Mouse (Mus musculus) C2C12 (cell line): ENCODE measurements around the gene Nr1d1. TPM values are rescaled to one million over a fixed set of nuclear protein-coding genes. Genes with fewer than 3 reads are reported as not detected.

Experiments used
- H3K27me3 ChIP-seq: one replicate; pipeline ENCODE4 v1.6.1; 2011; ENCODE audit not compliant: control insufficient read depth, insufficient read depth, insufficient read length
- H3K36me3 ChIP-seq: one replicate; pipeline ENCODE4 v1.6.1; 2011; ENCODE audit not compliant: control insufficient read depth, insufficient read depth
- H3K4me3 ChIP-seq: one replicate; pipeline ENCODE4 v1.5.1; 2011; ENCODE audit warnings: mild to moderate bottlenecking, control low read depth; ENCODE audit not compliant: poor library complexity, insufficient read depth, severe bottlenecking
- H3K79me2 ChIP-seq: one replicate; pipeline ENCODE4 v1.6.1; 2011; ENCODE audit not compliant: control insufficient read depth, insufficient read depth
- H3K79me3 ChIP-seq: one replicate; pipeline ENCODE4 v1.6.1; 2011; ENCODE audit warnings: low read depth, control low read depth
- H3ac ChIP-seq: one replicate; pipeline ENCODE3; 2011; ENCODE audit warnings: low read depth; ENCODE audit not compliant: control insufficient read depth, insufficient read length
- CEBPB ChIP-seq: IDR thresholded peaks from one replicate; pipeline ENCODE4 v1.6.1; 2011; ENCODE audit warnings: low read depth, mild to moderate bottlenecking, control low read depth, moderate library complexity
- CTCF ChIP-seq: IDR thresholded peaks from one replicate; pipeline ENCODE4 v1.5.1; 2011; ENCODE audit not compliant: control insufficient read depth, insufficient read depth, insufficient read length
- FOSL1 ChIP-seq: IDR thresholded peaks from one replicate; pipeline ENCODE4 v1.8.0; 2011; ENCODE audit warnings: mild to moderate bottlenecking, low read length; ENCODE audit not compliant: poor library complexity, insufficient read depth, severe bottlenecking
- MAX ChIP-seq: IDR thresholded peaks from one replicate; pipeline ENCODE4 v1.6.1; 2011; ENCODE audit warnings: mild to moderate bottlenecking, control low read depth
- MYOD1 ChIP-seq: IDR thresholded peaks from one replicate; pipeline ENCODE4 v1.6.1; 2011; ENCODE audit warnings: low read depth; ENCODE audit not compliant: control insufficient read depth, insufficient read length
- MYOG ChIP-seq: IDR thresholded peaks from one replicate; pipeline ENCODE4 v1.6.1; 2011; ENCODE audit not compliant: control insufficient read depth, insufficient read length; ENCODE audit errors: extremely low read depth
- USF1 ChIP-seq: IDR thresholded peaks from one replicate; pipeline ENCODE4 v1.6.1; 2011; ENCODE audit warnings: low read depth, mild to moderate bottlenecking, control low read depth, moderate library complexity
- polyA plus RNA-seq: library from polyadenylated mRNA; unstranded; fragments of >200 nt; fragmentation: generic; extraction: Trizol; gene quantifications from one replicate; pipeline ENCODE4 v1.2.1, GENCODE M21; 2012; ENCODE audit warnings: missing spikeins

Nr1d1 gene
- polyA plus RNA-seq, 1 experiment: 22.3 TPM

- Histone ChIP-seq H3K36me3 (no peaks in the 10 kb centered on the region), H3K79me3 (no peaks in the 10 kb centered on the region), H3K27me3 (peaks cover 5% of the 10 kb centered on the region), H3K79me2 (no peaks in the 10 kb centered on the region), H3K4me3 (no peak overlapping the region), H3ac (no peak overlapping the region)
- TF ChIP-seq MYOG: no peak
- TF ChIP-seq MYOD1: no peak
- TF ChIP-seq CTCF: no peak
- no peak for TF ChIP-seq CEBPB
- no peak for TF ChIP-seq FOSL1
- no peak for TF ChIP-seq USF1
- TF ChIP-seq MAX: no peak
These were observed 41.1 kb downstream of the Nr1d1 start for GRCm38 (mm10) chr11:98734020-98734419.

- no peak overlapping the region for H3ac ChIP-seq
- TF ChIP-seq CEBPB (no peak), USF1 (no peak), MAX (no peak), FOSL1 (no peak), MYOD1 (no peak), MYOG (no peak), CTCF (no peak)
- peaks cover 9% of the 10 kb centered on the region for H3K79me2 ChIP-seq
- peaks cover 5% of the 10 kb centered on the region for H3K27me3 ChIP-seq
- peaks cover 5% of the 10 kb centered on the region for H3K36me3 ChIP-seq
- no peaks in the 10 kb centered on the region for H3K79me3 ChIP-seq
- no peak overlapping the region for H3K4me3 ChIP-seq
These were observed 44.0 kb downstream of the Nr1d1 start for GRCm38 (mm10) chr11:98731134-98731533.

GRCm38 (mm10) chr11:98730727-98731126 is 44.4 kb downstream of the Nr1d1 start:
- no peak for TF ChIP-seq CEBPB
- TF ChIP-seq USF1: no peak
- TF ChIP-seq MAX: no peak
- TF ChIP-seq MYOG: no peak
- TF ChIP-seq FOSL1: no peak
- TF ChIP-seq MYOD1: no peak
- no peak for TF ChIP-seq CTCF
- peaks cover 7% of the 10 kb centered on the region for H3K36me3 ChIP-seq
- H3K79me2 ChIP-seq: peaks cover 9% of the 10 kb centered on the region
- H3K4me3 ChIP-seq: no peak overlapping the region
- no peak overlapping the region for H3ac ChIP-seq
- peaks cover 5% of the 10 kb centered on the region for H3K27me3 ChIP-seq
- no peaks in the 10 kb centered on the region for H3K79me3 ChIP-seq

- TF ChIP-seq MYOD1: no peak
- no peak for TF ChIP-seq FOSL1
- no peak for TF ChIP-seq CEBPB
- TF ChIP-seq MYOG: no peak
- no peak for TF ChIP-seq MAX
- no peak for TF ChIP-seq USF1
- TF ChIP-seq CTCF: no peak
- Histone ChIP-seq H3K79me2 (peaks cover 9% of the 10 kb centered on the region), H3ac (peak within 1 kb of the TSS; percentile 86), H3K27me3 (peaks cover 5% of the 10 kb centered on the region), H3K36me3 (peaks cover 10% of the 10 kb centered on the region), H3K79me3 (no peaks in the 10 kb centered on the region), H3K4me3 (peak within 1 kb of the TSS; percentile 68)
These were observed 46.0 kb downstream of the Nr1d1 start, which contains the start of gene Med24 for GRCm38 (mm10) chr11:98729119-98729588. TSS of gene Med24 (minus strand) at chr11:98729435.

GRCm38 (mm10) chr11:98725926-98726506 is 49.1 kb downstream of the Nr1d1 start:
- no peaks in the 10 kb centered on the region for H3K27me3 ChIP-seq
- no peaks in the 10 kb centered on the region for H3K79me3 ChIP-seq
- H3ac ChIP-seq: no peak overlapping the region
- no peak for TF ChIP-seq CTCF
- TF ChIP-seq MYOG: no peak
- no peak for TF ChIP-seq MAX
- no peak for TF ChIP-seq FOSL1
- no peak for TF ChIP-seq CEBPB
- TF ChIP-seq USF1: no peak
- TF ChIP-seq MYOD1: no peak
- peaks cover 10% of the 10 kb centered on the region for H3K36me3 ChIP-seq
- H3K79me2 ChIP-seq: peaks cover 9% of the 10 kb centered on the region
- no peak overlapping the region for H3K4me3 ChIP-seq
